Mouse (Mus musculus) kidney, adult 2 months (tissue): ENCODE measurements at regions not wholly inside any gene's neighbourhood (a gene's known extent, or its start where the extent isn't known, plus 50 kb on each side); places are given as distances from the start of the nearest gene placed in this dataset.

Source experiments
- CTCF ChIP-seq: fragments of 200-500 bp; conservative IDR thresholded peaks from 2 replicates; pipeline ENCODE4 v1.5.1; 2011; ENCODE audit warnings: low read depth, mild to moderate bottlenecking, control low read depth, low read length, moderate library complexity, mixed read lengths; ENCODE audit not compliant: insufficient read depth, insufficient read length
- POLR2A ChIP-seq: fragments of 200-500 bp; IDR thresholded peaks from one replicate; pipeline ENCODE4 v1.6.1; 2011; ENCODE audit warnings: low read depth, low read length, control low read depth

DNA sequence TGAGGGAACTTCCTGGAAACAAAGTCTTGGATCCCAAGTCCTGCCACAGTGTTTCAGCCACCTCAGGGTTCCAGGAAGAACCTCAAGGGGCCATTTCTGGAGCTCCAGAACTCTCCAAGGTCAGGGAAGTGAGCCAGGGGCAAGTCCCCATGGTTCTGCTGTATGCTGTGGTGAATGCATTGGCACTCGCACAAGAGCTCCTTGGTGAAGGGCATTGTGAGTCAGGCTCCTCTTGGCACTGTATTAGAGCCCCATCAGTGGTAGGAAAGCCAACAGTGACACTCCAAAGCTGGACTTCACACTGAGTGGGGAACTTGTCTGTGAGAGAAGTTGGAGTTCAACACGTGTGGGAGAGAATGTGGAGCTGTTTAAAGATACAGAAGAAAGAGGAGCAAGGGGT is 486.0 kb downstream of the Ajap1 start:
- TF ChIP-seq CTCF (no peak), POLR2A (no peak)
